Mouse (Mus musculus) limb, embryonic 14.5 days (tissue): ENCODE data around the gene Col8a1. TPM values are rescaled to one million over a fixed set of nuclear protein-coding genes. Genes with fewer than 3 reads are reported as not detected.

Source experiments
- ATAC-seq: fragments of 200-750 bp; cut with Nextera tagmentation; 2 replicates; pipeline ENCODE4 v1.8.0; 2017; ENCODE audit warnings: low read depth, moderate number of reproducible peaks, moderate TSS enrichment; ENCODE audit not compliant: low FRiP score
- DNase-seq: peaks from one replicate; pipeline ENCODE4 v3.0.0-alpha.2; 2015; ENCODE audit warnings: low spot score
- H3K27ac ChIP-seq: fragments of 300-500 bp; sonication (generic); replicated peaks from 2 replicates; pipeline ENCODE4 v1.5.1; 2014; ENCODE audit warnings: low read depth, mild to moderate bottlenecking, low read length, moderate library complexity, mixed read lengths
- H3K27me3 ChIP-seq: fragments of 300-500 bp; sonication (generic); 2 replicates; pipeline ENCODE4 v1.6.1; 2014; ENCODE audit warnings: low read length, mixed read lengths; ENCODE audit not compliant: control insufficient read depth, insufficient read depth
- H3K36me3 ChIP-seq: fragments of 300-500 bp; sonication (generic); 2 replicates; pipeline ENCODE4 v1.6.1; 2014; ENCODE audit warnings: mild to moderate bottlenecking, low read length, moderate library complexity, mixed read lengths; ENCODE audit not compliant: control insufficient read depth, insufficient read depth
- H3K4me1 ChIP-seq: fragments of 300-500 bp; sonication (generic); 2 replicates; pipeline ENCODE4 v1.6.1; 2014; ENCODE audit warnings: antibody characterized with exemption, low read length, mixed read lengths; ENCODE audit not compliant: control insufficient read depth, insufficient read depth
- H3K4me2 ChIP-seq: fragments of 300-500 bp; sonication (generic); replicated peaks from 2 replicates; pipeline ENCODE4 v1.6.1; 2014; ENCODE audit warnings: low read depth, mild to moderate bottlenecking, low read length, moderate library complexity; ENCODE audit not compliant: severe bottlenecking
- H3K4me3 ChIP-seq: fragments of 300-500 bp; sonication (generic); replicated peaks from 2 replicates; pipeline ENCODE4 v1.5.1; 2014; ENCODE audit warnings: low read length
- H3K9ac ChIP-seq: fragments of 300-500 bp; sonication (generic); 2 replicates; pipeline ENCODE4 v1.6.1; 2014; ENCODE audit warnings: mild to moderate bottlenecking, low read depth, low read length, moderate library complexity; ENCODE audit not compliant: severe bottlenecking
- H3K9me3 ChIP-seq: fragments of 300-500 bp; sonication (generic); 2 replicates; pipeline ENCODE4 v1.6.1; 2016; ENCODE audit warnings: low read length; ENCODE audit not compliant: control insufficient read depth
- POLR2A ChIP-seq: fragments of 200-500 bp; IDR thresholded peaks from 2 replicates; pipeline ENCODE4 v1.8.0; 2012; ENCODE audit warnings: inconsistent platforms, mild to moderate bottlenecking, moderate library complexity, borderline replicate concordance; ENCODE audit not compliant: insufficient read depth, insufficient read length; ENCODE audit errors: extremely low read depth
- WGBS: fragments of 180-500 bp; shearing (Covaris S2); extraction: QIAGEN DNeasy Blood & Tissue Kit; methylation state at CpG from one replicate; pipeline ENCODE4 v1.1.7; 2014; 5-methylcytosine and 5-hydroxymethylcytosine counted together
- polyA plus RNA-seq, 2 experiments: library from polyadenylated mRNA; depleted of rRNA in 1 of 2; stranded (reverse) in 1 of 2; unstranded in 1 of 2; fragments of >200 nt; fragmentation: Nextera tagmentation in 1 of 2; extraction: Ambion mirVana in 1 of 2; gene quantifications; 2 replicates each; pipeline versions ENCODE4 v1.2.1 to v1.2.3; 2012 to 2014

The Col8a1 gene
- polyA plus RNA-seq, 2 experiments = 10.0 to 22.5 TPM

DNA sequence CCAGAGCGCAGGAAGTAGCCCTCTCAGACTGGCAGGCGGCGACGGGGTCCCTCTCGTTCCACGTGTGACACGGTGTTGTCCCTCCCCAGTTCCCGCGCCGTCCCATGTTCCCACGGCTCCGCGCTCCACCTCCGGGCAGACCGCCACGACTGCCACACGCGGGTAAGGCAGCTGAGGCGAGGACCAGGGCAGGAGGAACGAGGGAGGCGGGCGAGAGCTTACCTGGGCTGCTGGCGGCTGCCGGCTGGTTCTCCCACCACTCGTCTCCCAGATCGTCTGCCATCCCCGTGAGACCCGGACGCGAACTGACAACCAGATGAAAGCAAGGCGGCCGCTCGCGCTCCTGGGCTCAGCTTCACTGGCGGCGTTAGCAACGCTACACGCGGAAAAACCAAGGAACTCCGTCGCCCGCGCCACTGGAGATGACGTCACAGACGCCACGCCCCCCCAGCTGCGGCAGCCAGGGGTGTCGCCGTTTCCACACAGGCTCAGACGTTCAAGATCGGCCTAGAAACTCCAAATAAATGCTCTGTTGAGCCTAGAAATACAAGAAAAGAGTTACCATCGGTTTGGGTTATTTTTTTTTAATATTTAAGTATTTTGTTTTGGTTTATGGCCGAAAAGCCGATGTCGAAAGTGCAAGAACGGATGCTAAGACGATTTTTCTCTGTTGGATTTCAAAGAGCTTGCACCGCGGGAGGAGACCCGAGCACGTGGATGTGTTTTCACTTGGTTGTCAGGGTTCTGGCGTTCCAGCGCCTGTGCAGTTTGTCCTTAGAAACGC lies 147.9 kb downstream of the Col8a1 start, which contains the start of gene Cmss1:
Cmss1 (minus strand) TSS at position 421 of the 784 bp plus-strand sequence.
- Histone ChIP-seq H3K9me3 (no peaks in the 10 kb centered on the region), H3K27me3 (no peaks in the 10 kb centered on the region), H3K4me1 (no peaks in the 10 kb centered on the region), H3K4me3 (peak within 1 kb of the TSS; percentile 84), H3K9ac (peak within 1 kb of the TSS; percentile 67), H3K27ac (peak within 1 kb of the TSS; percentile 72), H3K4me2 (peak within 1 kb of the TSS; percentile 82), H3K36me3 (no peaks in the 10 kb centered on the region)
- peak; percentile 92 for ATAC-seq
- peak; percentile 84 for DNase-seq
- under 1% methylated on average over 61 of the region's 64 CpGs for WGBS
- TF ChIP-seq POLR2A = 0 out of 2 replicates have a peak, but pooled peaks have one; percentile 38

GRCm38 (mm10) chr16:57601031-57601430 lies 153.5 kb downstream of the Col8a1 start:
- ATAC-seq (no peak), DNase-seq (no peak)
- H3K4me2 ChIP-seq = no peak overlapping the region
- H3K27ac ChIP-seq = no peak overlapping the region
- H3K9me3 ChIP-seq = no peaks in the 10 kb centered on the region
- no peak overlapping the region for H3K9ac ChIP-seq
- no peaks in the 10 kb centered on the region for H3K36me3 ChIP-seq
- no peaks in the 10 kb centered on the region for H3K27me3 ChIP-seq
- no peaks in the 10 kb centered on the region for H3K4me1 ChIP-seq
- no peak overlapping the region for H3K4me3 ChIP-seq
- TF ChIP-seq POLR2A = no peak

GRCm38 (mm10) chr16:57597295-57597957 lies 157.1 kb downstream of the Col8a1 start:
- TF ChIP-seq POLR2A = no peak
- Histone ChIP-seq H3K36me3 (no peaks in the 10 kb centered on the region), H3K27ac (no peak overlapping the region), H3K9me3 (no peaks in the 10 kb centered on the region), H3K4me3 (no peak overlapping the region), H3K4me2 (no peak overlapping the region), H3K9ac (no peak overlapping the region), H3K4me1 (no peaks in the 10 kb centered on the region), H3K27me3 (no peaks in the 10 kb centered on the region)
- DNase-seq (no peak), ATAC-seq (no peak)
- WGBS = 83% methylated on average over 4 of the region's 4 CpGs

DNA sequence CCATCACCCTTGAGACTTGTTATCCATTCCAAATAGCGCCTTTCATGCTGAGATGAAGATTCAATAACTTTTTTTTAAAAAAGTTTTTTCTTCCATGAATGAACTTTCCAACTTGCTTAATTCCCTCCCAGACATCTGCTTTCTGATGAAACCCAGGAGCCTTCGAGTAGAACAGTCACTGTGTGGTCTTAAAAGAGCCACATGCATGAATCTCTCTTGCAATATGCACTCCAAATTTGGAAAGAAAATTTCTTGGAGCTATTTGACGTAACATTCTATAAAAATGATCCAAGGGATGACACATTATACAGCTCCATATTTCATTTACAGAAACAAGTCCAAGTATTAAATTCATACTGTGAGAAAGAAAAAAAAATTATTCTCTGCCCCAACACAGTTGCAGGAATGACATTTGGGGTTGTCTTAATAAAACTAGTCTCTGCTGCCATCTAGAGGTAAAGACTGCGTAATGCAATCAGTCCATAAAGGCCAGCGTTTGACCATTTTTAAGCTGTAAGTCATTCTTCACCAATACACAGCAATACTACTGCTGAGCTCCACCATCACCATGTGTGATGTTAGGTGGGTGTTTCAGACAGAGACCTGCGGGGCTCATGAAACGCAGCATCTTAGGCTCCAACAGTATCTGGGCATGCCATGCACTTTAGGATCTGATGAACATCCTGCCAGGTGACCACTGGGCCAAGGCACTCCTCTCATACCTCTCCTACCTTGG lies 160.9 kb downstream of the Col8a1 start:
- Histone ChIP-seq H3K9ac (no peak overlapping the region), H3K27ac (no peak overlapping the region), H3K4me3 (no peak overlapping the region), H3K36me3 (no peaks in the 10 kb centered on the region), H3K27me3 (no peaks in the 10 kb centered on the region), H3K4me2 (no peak overlapping the region), H3K4me1 (no peaks in the 10 kb centered on the region), H3K9me3 (no peaks in the 10 kb centered on the region)
- TF ChIP-seq POLR2A = no peak
- DNase-seq = peak; percentile 85
- no peak; the same call in 1 of the 2 replicates for ATAC-seq
- WGBS = 34% methylated on average over 7 of the region's 7 CpGs

- TF ChIP-seq POLR2A = no peak
- Histone ChIP-seq H3K9ac (no peak overlapping the region), H3K4me3 (no peak overlapping the region), H3K27ac (no peak overlapping the region), H3K27me3 (no peaks in the 10 kb centered on the region), H3K9me3 (no peaks in the 10 kb centered on the region), H3K36me3 (no peaks in the 10 kb centered on the region), H3K4me1 (no peaks in the 10 kb centered on the region; the same call in 1 of the 2 replicates), H3K4me2 (no peak overlapping the region)
- ATAC-seq = no peak
- WGBS = 34% methylated on average over 3 of the region's 3 CpGs
- DNase-seq = peak; percentile 34
Observed at GRCm38 (mm10) chr16:57585201-57585600, 169.3 kb downstream of the Col8a1 start.
